Mouse (Mus musculus) myocyte (in vitro differentiated cells): ENCODE measurements around the gene Bbs2.

ENCODE experiments used
- MYOD1 ChIP-seq, 3 experiments: IDR thresholded peaks; one replicate each; pipeline ENCODE4 v1.6.1; 2011; ENCODE audit warnings: control low read depth in 2 of 3, low read depth in 2 of 3, mild to moderate bottlenecking in 2 of 3, moderate library complexity in 1 of 3; ENCODE audit not compliant: insufficient read length in 2 of 3, control insufficient read depth in 1 of 3
- MYOG ChIP-seq, 3 experiments: IDR thresholded peaks; one replicate each; pipeline ENCODE4 v1.6.1; 2011; ENCODE audit warnings: control low read depth in 2 of 3, low read depth in 2 of 3, mild to moderate bottlenecking in 2 of 3; ENCODE audit not compliant: insufficient read length in 2 of 3, control insufficient read depth in 1 of 3, insufficient read depth in 1 of 3
- POLR2A ChIP-seq: IDR thresholded peaks from one replicate; pipeline ENCODE4 v1.6.1; 2011; ENCODE audit warnings: low read depth, mild to moderate bottlenecking, control low read depth, moderate library complexity; ENCODE audit not compliant: insufficient read length
- POLR2AphosphoS2 ChIP-seq: IDR thresholded peaks from one replicate; pipeline ENCODE4 v1.6.1; 2011; ENCODE audit warnings: low read depth, control low read depth; ENCODE audit not compliant: insufficient read length

GRCm38 (mm10) chr8:94036944-94037524, 61.7 kb downstream of the Bbs2 start, which contains the start of the genes Nudt21 and Ogfod1:
- no peak for TF ChIP-seq POLR2AphosphoS2
- peak; percentile 69 for TF ChIP-seq POLR2A
- no peak for TF ChIP-seq MYOG (IDR thresholded peaks at IDR 0.05; ENCODE audit: control insufficient read depth in 1 of 3, insufficient read depth in 1 of 3, insufficient read length in 2 of 3, low read depth in 2 of 3)
- no peak for TF ChIP-seq MYOD1 (IDR thresholded peaks at IDR 0.05; ENCODE audit: control insufficient read depth in 1 of 3, insufficient read length in 2 of 3, low read depth in 2 of 3)
